Mouse (Mus musculus) layer of hippocampus, postnatal 25 days (tissue): ENCODE measurements at regions not wholly inside any gene's neighbourhood (a gene's known extent, or its start where the extent isn't known, plus 50 kb on each side); places are given as distances from the start of the nearest gene placed in this dataset.

Source experiments
- DNase-seq, 2 experiments: peaks; one replicate each; pipeline ENCODE4 v3.0.0; 2022; ENCODE audit warnings: mixed read lengths in 2 of 2, low spot score in 1 of 2; ENCODE audit errors: extremely low spot score in 1 of 2

GRCm38 (mm10) chr2:47424910-47425309, 1389.0 kb upstream of the Acvr2a start:
- no peak for DNase-seq

- DNase-seq: no peak
Observed at GRCm38 (mm10) chr2:47429843-47430242, 1384.1 kb upstream of the Acvr2a start.

- no peak for DNase-seq
Observed at GRCm38 (mm10) chr2:47466043-47466442, 1347.9 kb upstream of the Acvr2a start.

GRCm38 (mm10) chr2:47491874-47492539, 1321.9 kb upstream of the Acvr2a start:
- DNase-seq: peak; percentile 23 to 72
